Mouse (Mus musculus): ENCODE results near the gene Olfr792. TPM values are rescaled to one million over a fixed set of nuclear protein-coding genes. Genes with fewer than 3 reads are reported as not detected.
A peak's percentile ranks its signal among the peaks of the same experiment; 100 is the strongest.

The Olfr792 gene
- total RNA-seq (2021), result not detected
- long read RNA-seq, experiment 1, result 0 reads
- long read RNA-seq, experiment 2, result 0 reads

DNA sequence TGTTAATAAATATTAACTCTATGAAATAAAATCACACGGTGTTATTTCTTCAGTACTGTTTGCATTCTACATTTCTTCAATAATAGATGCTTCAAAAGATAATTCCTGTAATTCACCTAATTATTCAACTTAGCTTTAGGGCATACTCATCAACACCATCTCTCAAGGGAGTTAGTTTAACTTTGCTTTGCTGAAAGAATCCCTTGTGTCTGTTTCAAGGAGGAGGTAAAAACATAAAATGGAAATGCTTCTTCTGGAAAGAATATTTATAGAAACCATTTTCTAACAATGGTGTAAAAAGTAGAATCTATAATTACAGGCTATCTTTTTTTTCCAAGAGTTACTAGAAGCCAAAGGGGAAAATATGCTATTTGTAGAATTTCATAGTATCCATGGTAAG lies at the start of gene Olfr792:
TSS of gene Olfr792 (plus strand) at position 301 of the 400 bp plus-strand sequence.
- no peak for DNase-seq
- Histone ChIP-seq H3K27ac (no peak within 1 kb of the TSS), H3K4me3 (no peak within 1 kb of the TSS)
- TF ChIP-seq CTCF (IDR thresholded peaks at IDR 0.05), result no peak
- intact Hi-C loops (cut with DNase I), result no loop called here

DNA sequence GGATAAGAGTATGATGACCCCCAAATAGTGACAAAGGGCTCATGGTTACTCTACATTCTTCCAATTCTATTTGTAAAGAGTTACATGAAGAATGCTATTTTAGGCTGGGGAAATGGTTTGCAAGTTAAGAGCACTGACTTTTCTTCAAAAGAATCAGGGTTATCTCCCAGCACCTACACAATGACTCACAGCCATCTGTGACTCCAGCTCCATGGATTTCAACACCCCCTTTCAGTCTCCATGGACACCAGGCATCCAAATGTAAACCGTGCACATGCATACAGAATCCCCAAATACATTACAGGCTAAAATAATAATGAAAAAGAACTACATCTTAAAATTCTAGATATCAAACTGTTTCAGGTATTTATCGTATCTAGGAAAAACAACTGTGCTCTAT lies 48.9 kb upstream of the Olfr792 start:
- Histone ChIP-seq H3K27ac (no peak overlapping the region), H3K4me3 (no peak overlapping the region)
- no peak for TF ChIP-seq CTCF (IDR thresholded peaks at IDR 0.05)
- no peak for DNase-seq
- intact Hi-C loops (cut with DNase I), result no loop called here

DNA sequence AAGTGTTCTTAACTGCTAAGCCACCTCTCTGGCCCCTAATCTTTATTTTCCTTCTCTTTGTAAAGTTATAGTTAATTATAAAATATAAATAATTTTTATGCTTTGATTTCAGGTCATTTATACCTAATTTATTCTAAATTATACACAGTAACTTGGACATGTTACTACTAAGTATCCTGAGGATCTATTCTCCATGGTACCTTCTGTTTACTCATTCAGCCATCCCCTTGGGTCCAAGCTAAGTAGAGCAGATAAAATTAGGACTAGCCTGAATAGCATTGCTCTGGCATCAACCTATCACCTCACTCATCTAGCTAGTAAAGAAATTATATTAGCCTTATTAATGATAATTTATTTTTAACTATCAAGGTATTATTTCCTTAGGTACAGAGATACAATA lies 40.8 kb upstream of the Olfr792 start, which contains the start of gene Olfr790:
TSS of gene Olfr790 (plus strand) at position 301 of the 400 bp plus-strand sequence.
- intact Hi-C loops (cut with DNase I), result no loop called here
- DNase-seq, result no peak
- TF ChIP-seq CTCF (IDR thresholded peaks at IDR 0.05), result no peak
- Histone ChIP-seq H3K27ac (no peak within 1 kb of the TSS), H3K4me3 (no peak within 1 kb of the TSS)

DNA sequence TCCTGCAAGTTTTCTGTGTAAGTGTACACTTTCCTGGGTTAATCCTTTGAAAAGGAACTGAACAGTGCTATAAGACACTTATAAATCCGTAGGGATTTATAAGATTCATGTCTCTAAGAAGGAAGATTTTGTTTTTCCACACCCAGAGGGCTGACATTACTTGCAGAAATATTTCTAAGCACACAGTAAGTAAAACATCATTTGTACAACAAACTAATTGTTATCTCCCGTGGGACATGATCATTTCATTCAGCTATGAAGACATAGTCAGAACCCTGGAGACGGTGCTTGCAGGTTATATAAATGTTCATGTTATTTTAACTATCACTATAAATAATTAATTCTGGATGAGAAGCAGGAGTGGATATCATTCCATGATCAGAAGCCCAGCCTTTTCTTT lies 17.5 kb upstream of the Olfr792 start, which contains the start of gene Olfr791:
TSS of gene Olfr791 (plus strand) at position 301 of the 400 bp plus-strand sequence.
- TF ChIP-seq CTCF (IDR thresholded peaks at IDR 0.05), result no peak
- no peak within 1 kb of the TSS for H3K27ac ChIP-seq
- intact Hi-C loops (cut with DNase I), result no loop called here

DNA sequence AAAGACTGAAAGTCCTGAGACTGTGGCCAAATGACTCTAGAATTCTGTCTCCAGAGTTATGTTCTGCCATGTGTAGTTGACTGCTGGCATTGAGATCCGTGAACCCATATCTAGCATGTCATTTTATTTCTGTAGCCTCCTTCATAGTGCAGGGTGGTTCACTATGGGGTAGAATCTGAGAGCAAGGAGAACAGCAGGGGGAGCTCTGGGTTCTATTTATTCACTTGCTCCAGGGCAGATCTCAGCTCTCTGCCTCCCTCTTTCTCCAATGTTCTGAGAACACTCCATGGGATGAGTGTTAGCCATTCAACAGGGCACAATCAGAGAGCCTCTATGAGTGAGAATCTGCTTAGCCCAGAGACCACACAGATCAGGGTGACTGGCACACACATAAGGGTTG lies 10.4 kb downstream of the Olfr792 start:
- Histone ChIP-seq H3K27ac (no peak overlapping the region), H3K4me3 (no peak overlapping the region)
- no peak for DNase-seq
- TF ChIP-seq CTCF (IDR thresholded peaks at IDR 0.05), result peak; percentile 3; the same call in 1 of the 2 replicates
- intact Hi-C loops (cut with DNase I), result no loop called here

More for the DNA sequence above, 17.5 kb upstream of the Olfr792 start, which contains the start of gene Olfr791:
- H3K4me3 ChIP-seq, result no peak within 1 kb of the TSS
- DNase-seq, result no peak

DNA sequence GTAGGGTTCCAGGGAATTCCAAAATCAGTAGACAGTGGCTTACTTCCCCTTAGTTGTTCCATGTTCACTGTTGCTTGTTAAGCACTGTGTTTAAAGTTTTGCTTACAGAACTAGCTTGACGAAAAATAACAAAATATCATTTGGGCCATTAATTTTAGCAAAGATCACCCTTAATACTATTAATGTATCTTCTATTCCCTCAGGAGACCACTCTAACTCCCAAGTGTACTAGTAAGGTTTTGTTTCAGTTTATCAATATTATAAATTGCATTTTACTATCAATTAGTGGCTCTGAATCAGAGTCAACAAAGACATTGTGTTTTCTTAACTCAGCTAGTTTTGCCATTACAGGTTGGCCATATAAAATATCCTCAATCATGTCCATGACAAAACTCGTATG lies 28.4 kb downstream of the Olfr792 start, which contains the start of gene Olfr794:
TSS of gene Olfr794 (plus strand) at position 301 of the 400 bp plus-strand sequence.
- Histone ChIP-seq H3K4me3 (no peak within 1 kb of the TSS), H3K27ac (no peak within 1 kb of the TSS)
- no peak for TF ChIP-seq CTCF (IDR thresholded peaks at IDR 0.05)
- intact Hi-C loops (cut with DNase I), result no loop called here
- no peak for DNase-seq

DNA sequence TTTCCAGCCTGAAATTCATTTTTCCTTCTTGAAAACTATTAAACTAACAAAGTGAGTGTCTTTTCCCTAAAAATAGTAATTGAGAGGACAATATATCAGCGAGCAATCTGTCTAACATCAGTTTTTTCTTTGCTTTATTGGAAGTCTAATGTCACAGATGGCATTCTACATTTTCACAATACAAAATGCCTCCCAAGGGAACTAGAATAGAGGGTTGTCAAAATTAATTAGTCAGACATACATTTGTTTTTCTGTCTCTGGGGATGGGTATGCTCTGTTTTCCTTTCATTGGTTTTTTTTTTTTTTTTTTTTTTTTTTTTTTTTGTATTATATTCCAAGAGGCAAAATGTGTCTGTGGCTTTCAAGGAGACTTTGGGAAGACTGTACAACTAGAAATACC lies 38.1 kb downstream of the Olfr792 start:
- no peak for TF ChIP-seq CTCF (IDR thresholded peaks at IDR 0.05)
- no peak overlapping the region for H3K4me3 ChIP-seq
- no peak overlapping the region for H3K27ac ChIP-seq
- no peak for DNase-seq
- intact Hi-C loops (cut with DNase I), result no loop called here

Small RNA genes lying within 50 kb of the gene (microRNA-seq; reads per million reads assigned to microRNA genes)
- not detected for gene Gm23252

Other genes starting within 250 kb of the Olfr792 start
- gene Olfr780, start 221.0 kb upstream of the Olfr792 start, total RNA-seq (2021), result not detected
- not detected for gene Olfr781, start 210.3 kb upstream of the Olfr792 start, total RNA-seq (2021)
- gene Olfr782, start 190.3 kb upstream of the Olfr792 start, total RNA-seq (2021), result not detected
- gene Olfr784, start 155.1 kb upstream of the Olfr792 start, total RNA-seq (2021), result not detected
- gene Olfr785, start 133.7 kb upstream of the Olfr792 start, total RNA-seq (2021), result not detected
- gene Olfr786, start 111.9 kb upstream of the Olfr792 start, total RNA-seq (2021), result not detected
- gene Olfr787, start 77.3 kb upstream of the Olfr792 start, total RNA-seq (2021), result not detected
- not detected for gene Olfr788, start 68.2 kb upstream of the Olfr792 start, total RNA-seq (2021)
- not detected for gene Olfr789, start 54.4 kb upstream of the Olfr792 start, total RNA-seq (2021)
- gene Olfr790, start 40.7 kb upstream of the Olfr792 start, total RNA-seq (2021), result not detected
- not detected for gene Olfr791, start 17.4 kb upstream of the Olfr792 start, total RNA-seq (2021)
- gene Olfr794, start 28.5 kb downstream of the Olfr792 start, total RNA-seq (2021), result not detected
- not detected for gene Olfr796, start 73.4 kb downstream of the Olfr792 start, total RNA-seq (2021)
- not detected for gene Olfr798, start 88.8 kb downstream of the Olfr792 start, total RNA-seq (2021)
- gene Olfr799, start 98.3 kb downstream of the Olfr792 start, total RNA-seq (2021), result not detected
- gene Olfr800, start 118.5 kb downstream of the Olfr792 start, total RNA-seq (2021), result not detected
- not detected for gene Olfr801, start 134.7 kb downstream of the Olfr792 start, total RNA-seq (2021)
- gene Olfr802, start 149.0 kb downstream of the Olfr792 start, total RNA-seq (2021), result not detected
- not detected for gene Olfr803, start 155.1 kb downstream of the Olfr792 start, total RNA-seq (2021)
- not detected for gene Olfr804, start 164.0 kb downstream of the Olfr792 start, total RNA-seq (2021)
- gene Olfr805, start 190.2 kb downstream of the Olfr792 start, total RNA-seq (2021), result not detected
- not detected for gene Olfr806, start 202.8 kb downstream of the Olfr792 start, total RNA-seq (2021)
- gene Olfr807, start 218.6 kb downstream of the Olfr792 start, total RNA-seq (2021), result not detected
- gene Olfr808, start 226.3 kb downstream of the Olfr792 start, total RNA-seq (2021), result not detected
- not detected for gene Olfr809, start 235.5 kb downstream of the Olfr792 start, total RNA-seq (2021)

Measured in gastrocnemius, adult 2 months (tissue).